Mouse (Mus musculus) left cerebral cortex, postnatal 10 days (tissue): ENCODE measurements around the gene Hoxa1. TPM values are rescaled to one million over a fixed set of nuclear protein-coding genes. Genes with fewer than 3 reads are reported as not detected.

Experiments used
- DNase-seq, 2 experiments: peaks; one replicate each; pipeline ENCODE4 v3.0.0; 2021 to 2022; ENCODE audit warnings: low spot score in 2 of 2, mixed read lengths in 1 of 2; ENCODE audit errors: extremely low spot score in 1 of 2
- intact Hi-C: fragments of 180-260 bp; cut with DNase I; formaldehyde crosslinking; loops from one replicate; pipeline ENCODE4 v1.15.1; 2025
- total RNA-seq, 2 experiments: library from RNA; stranded (reverse); gene quantifications; 2 replicates each; pipeline ENCODE4 v1.2.3; 2021

Hoxa1 gene
- total RNA-seq, 2 experiments from 2014 or later, result not detected

GRCm38 (mm10) chr6:52139115-52139514 is 19.0 kb downstream of the Hoxa1 start:
- DNase-seq, result no peak
- intact Hi-C loops, result no loop called here

- DNase-seq, result no peak
- intact Hi-C loops, result no loop called here
Observed at GRCm38 (mm10) chr6:52138576-52138975, 19.5 kb downstream of the Hoxa1 start.

DNA sequence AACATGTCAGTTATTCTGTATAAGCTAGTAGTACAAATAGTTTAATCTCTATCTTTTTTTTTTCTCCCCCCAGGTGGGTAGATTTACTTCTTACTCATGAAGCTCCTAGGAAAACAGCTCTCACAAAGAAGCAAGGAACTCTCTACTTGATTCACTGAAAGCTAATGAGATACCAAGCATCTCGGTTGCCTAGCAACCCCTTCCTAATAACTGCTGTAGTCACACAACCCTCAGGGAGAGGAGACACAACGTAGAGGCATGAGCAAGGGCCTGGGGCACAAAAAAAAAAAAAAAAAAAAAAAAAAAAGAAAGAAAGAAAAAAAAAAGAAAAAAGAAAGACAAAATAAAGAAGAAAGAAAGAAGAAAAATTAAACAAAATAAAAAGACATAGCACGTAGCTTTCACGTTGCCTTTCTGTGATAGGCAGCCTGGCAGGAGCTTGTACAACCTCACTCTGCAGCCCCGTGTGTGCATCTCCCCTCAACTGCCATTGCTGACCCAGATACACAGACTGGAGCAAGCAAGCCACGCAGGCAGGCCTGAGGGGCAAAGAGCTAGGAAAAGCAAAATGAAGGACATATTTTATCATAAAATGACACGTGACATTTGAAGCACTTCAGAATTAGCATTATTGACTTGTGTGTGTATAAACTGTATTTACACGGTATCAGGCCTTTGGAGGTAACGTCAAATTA is 20.1 kb downstream of the Hoxa1 start:
- no peak for DNase-seq
- intact Hi-C loops, result no loop called here

GRCm38 (mm10) chr6:52123673-52124072 is 34.4 kb downstream of the Hoxa1 start:
- intact Hi-C loops, result no loop called here
- no peak for DNase-seq

- DNase-seq, result no peak
Observed at GRCm38 (mm10) chr6:52121173-52121572, 36.9 kb downstream of the Hoxa1 start.

GRCm38 (mm10) chr6:52118903-52119635 is 39.0 kb downstream of the Hoxa1 start:
- peak in 1 of 2 experiments; percentile 17 for DNase-seq
- intact Hi-C loops, result no loop called here

More at GRCm38 (mm10) chr6:52121173-52121572, 36.9 kb downstream of the Hoxa1 start:
- intact Hi-C loops, result no loop called here

DNA sequence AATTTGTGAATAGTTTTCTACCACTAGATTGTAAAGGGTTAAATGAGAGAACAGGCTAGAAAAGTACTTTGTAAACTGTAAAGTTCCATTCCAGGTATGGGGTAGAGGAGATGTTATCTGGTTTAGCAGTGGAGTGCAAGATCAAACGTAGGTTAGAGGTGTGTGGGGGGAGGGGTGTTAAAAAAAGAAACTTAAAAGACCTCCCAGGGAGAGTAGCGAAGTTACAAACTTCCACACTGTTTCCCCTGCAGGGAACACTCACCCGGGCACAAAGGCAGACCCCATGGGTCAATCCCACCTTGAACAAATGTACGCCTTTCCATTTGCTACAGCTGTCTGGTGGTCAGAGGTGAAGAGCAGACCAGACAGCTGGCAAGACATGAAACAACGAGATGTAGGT is 42.2 kb downstream of the Hoxa1 start:
- DNase-seq, result no peak
- intact Hi-C loops, result no loop called here

DNA sequence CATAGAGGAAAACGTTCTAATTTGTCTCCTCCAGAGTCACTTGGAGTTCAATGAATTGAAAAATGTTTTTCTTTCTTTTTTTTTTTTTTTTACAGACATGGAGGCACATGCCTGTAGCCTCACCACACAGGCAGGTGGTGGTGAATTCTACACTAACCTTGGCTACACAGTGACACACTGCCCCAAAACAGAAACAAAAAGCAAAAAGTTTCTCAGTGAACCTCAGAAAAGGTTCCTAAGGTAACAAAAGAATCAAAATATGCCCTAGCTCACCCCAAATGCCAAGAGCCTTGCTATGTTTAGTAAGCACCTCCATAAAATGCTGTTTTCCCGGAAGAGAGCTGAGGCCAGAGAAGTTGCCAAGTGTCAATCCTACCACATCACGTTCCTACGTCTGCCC is 46.3 kb downstream of the Hoxa1 start:
- DNase-seq, result no peak
- intact Hi-C loops, result no loop called here

- DNase-seq, result no peak
- intact Hi-C loops, result no loop called here
Observed at GRCm38 (mm10) chr6:52107400-52107799, 50.7 kb downstream of the Hoxa1 start.

GRCm38 (mm10) chr6:52106716-52107115 is 51.4 kb downstream of the Hoxa1 start:
- no peak for DNase-seq
- intact Hi-C loops, result no loop called here

DNA sequence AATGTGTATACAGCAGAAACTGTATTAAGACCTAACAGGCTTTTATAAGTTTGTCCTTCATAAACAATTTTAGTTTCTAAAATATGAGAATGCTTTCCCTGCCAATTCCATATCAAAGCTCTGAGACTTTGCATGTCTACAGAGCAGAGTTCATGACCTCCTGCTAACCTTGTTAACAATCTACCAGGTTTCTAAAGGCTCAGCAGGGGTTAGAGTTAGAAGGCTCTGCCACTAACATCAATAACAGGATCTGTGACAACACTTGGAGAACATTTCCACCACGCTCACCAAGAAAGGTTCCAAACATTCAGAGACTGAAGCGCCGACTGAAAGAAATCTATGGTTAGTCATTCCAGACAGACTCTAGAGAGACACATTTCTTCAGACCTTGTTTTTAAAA is 51.9 kb downstream of the Hoxa1 start:
- no peak for DNase-seq
- intact Hi-C loops, result no loop called here

Other genes with a start within 250 kb of the Hoxa1 start
- gene Skap2, start 145.8 kb downstream of the Hoxa1 start, total RNA-seq, result 1 to 10 TPM; 6.4 to 7.7 TPM
- not detected for gene Hoxa2, start 6.5 kb upstream of the Hoxa1 start, total RNA-seq
- gene 5730596B20Rik, start 19.2 kb upstream of the Hoxa1 start, total RNA-seq, result not detected
- not detected for gene Hoxa4, start 33.4 kb upstream of the Hoxa1 start, total RNA-seq
- gene Hoxa5, start 46.3 kb upstream of the Hoxa1 start, total RNA-seq, result not detected
- gene Hoxa6, start 50.4 kb upstream of the Hoxa1 start, total RNA-seq, result not detected
- not detected for gene Hoxa3, start 55.0 kb upstream of the Hoxa1 start, total RNA-seq
- gene Gm28308, start 55.0 kb upstream of the Hoxa1 start, total RNA-seq, result not detected
- gene Hoxa7, start 63.5 kb upstream of the Hoxa1 start, total RNA-seq, result not detected
- gene Hoxa9, start 72.8 kb upstream of the Hoxa1 start, total RNA-seq, result not detected
- gene Hoxa10, start 82.5 kb upstream of the Hoxa1 start, total RNA-seq, result not detected
- not detected for gene Hoxa11, start 87.5 kb upstream of the Hoxa1 start, total RNA-seq
- not detected for gene Hoxa13, start 102.6 kb upstream of the Hoxa1 start, total RNA-seq
- gene Evx1, start 155.2 kb upstream of the Hoxa1 start, total RNA-seq, result not detected